Mouse (Mus musculus) CH12.LX (cell line): Measurements from ENCODE around the gene BC004004. TPM values are rescaled to one million over a fixed set of nuclear protein-coding genes. Genes with fewer than 3 reads are reported as not detected.

ENCODE experiments used
- DNase-seq: peaks from one replicate; pipeline ENCODE4 v3.0.0-alpha.2; 2013; ENCODE audit errors: extremely low read depth
- H3K27ac ChIP-seq: 2 replicates; pipeline ENCODE4 v1.5.1; 2012; ENCODE audit warnings: low read depth, mild to moderate bottlenecking, control low read depth, moderate library complexity; ENCODE audit not compliant: insufficient read depth
- H3K27me3 ChIP-seq: replicated peaks from 2 replicates; pipeline ENCODE3; 2012; ENCODE audit warnings: inconsistent platforms
- H3K36me3 ChIP-seq, 2 experiments: replicated peaks in 1 of 2; 2 replicates each; pipeline versions ENCODE3 to v1.6.1; 2012; ENCODE audit warnings: inconsistent platforms in 1 of 2, low read length in 1 of 2, mild to moderate bottlenecking in 1 of 2, mixed read lengths in 1 of 2, moderate library complexity in 1 of 2; ENCODE audit not compliant: control insufficient read depth in 1 of 2, insufficient read depth in 1 of 2
- H3K4me1 ChIP-seq, 2 experiments: 2 replicates each; pipeline ENCODE4 v1.6.1; 2012; ENCODE audit warnings: inconsistent platforms in 1 of 2, moderate library complexity in 1 of 2; ENCODE audit not compliant: insufficient read depth in 2 of 2, control insufficient read depth in 1 of 2
- H3K4me2 ChIP-seq: 2 replicates; pipeline ENCODE4 v1.6.1; 2012; ENCODE audit warnings: low read depth, mild to moderate bottlenecking, control low read depth; ENCODE audit not compliant: poor library complexity, insufficient read depth, severe bottlenecking
- H3K4me3 ChIP-seq, 3 experiments: fragments of 150-350 bp in 1 of 3; sonication (generic) in 1 of 3; replicated peaks in 1 of 3; 2 replicates each; pipeline versions ENCODE3 to v1.5.1; 2011 to 2012; ENCODE audit warnings: low read depth in 2 of 3, low read length in 2 of 3, mild to moderate bottlenecking in 2 of 3, moderate library complexity in 2 of 3, control low read depth in 1 of 3, improper control_type of control experiment in 1 of 3, inconsistent platforms in 1 of 3, mixed read lengths in 1 of 3; ENCODE audit not compliant: poor library complexity in 1 of 3
- H3K79me2 ChIP-seq: replicated peaks from 2 replicates; pipeline ENCODE4 v1.6.1; 2012; ENCODE audit warnings: mild to moderate bottlenecking, moderate library complexity; ENCODE audit not compliant: control insufficient read depth, poor library complexity, insufficient read depth, severe bottlenecking; ENCODE audit errors: extremely low read depth
- H3K9ac ChIP-seq: 2 replicates; pipeline ENCODE4 v1.6.1; 2012; ENCODE audit warnings: low read depth, mild to moderate bottlenecking, control low read depth, moderate library complexity; ENCODE audit not compliant: insufficient read depth
- H3K9me3 ChIP-seq: replicated peaks from 2 replicates; pipeline ENCODE3; 2012; ENCODE audit warnings: low read length, inconsistent platforms, mixed read lengths
- CHD1 ChIP-seq: IDR thresholded peaks from 2 replicates; pipeline ENCODE4 v1.6.1; 2012; ENCODE audit warnings: low read depth, low read length, improper control_type of control experiment, inconsistent platforms
- CTCF ChIP-seq, 2 experiments: IDR thresholded peaks in 1 of 2; conservative IDR thresholded peaks in 1 of 2; 2 replicates each; pipeline ENCODE4 v1.5.1; 2011 to 2012; ENCODE audit warnings: low read depth in 2 of 2, low read length in 2 of 2, improper control_type of control experiment in 1 of 2, inconsistent platforms in 1 of 2, mild to moderate bottlenecking in 1 of 2, moderate library complexity in 1 of 2
- ELF1 ChIP-seq: IDR thresholded peaks from 2 replicates; pipeline ENCODE4 v1.6.1; 2014; ENCODE audit warnings: low read depth, mild to moderate bottlenecking, inconsistent platforms, low read length, improper control_type of control experiment
- ETS1 ChIP-seq: conservative IDR thresholded peaks from 2 replicates; pipeline ENCODE4 v1.6.1; 2012; ENCODE audit warnings: low read depth, mild to moderate bottlenecking, inconsistent platforms, low read length, improper control_type of control experiment, moderate library complexity
- IRF4 ChIP-seq: IDR thresholded peaks from 2 replicates; pipeline ENCODE4 v1.6.1; 2014; ENCODE audit warnings: low read depth, mild to moderate bottlenecking, inconsistent platforms, low read length, improper control_type of control experiment
- JUND ChIP-seq: conservative IDR thresholded peaks from 2 replicates; pipeline ENCODE4 v1.6.1; 2011; ENCODE audit warnings: low read depth, low read length, improper control_type of control experiment
- MAX ChIP-seq: IDR thresholded peaks from 2 replicates; pipeline ENCODE4 v1.6.1; 2011; ENCODE audit warnings: low read length, improper control_type of control experiment
- MAZ ChIP-seq: IDR thresholded peaks from 2 replicates; pipeline ENCODE4 v1.6.1; 2012; ENCODE audit warnings: low read depth, mild to moderate bottlenecking, inconsistent platforms, low read length, improper control_type of control experiment, moderate library complexity
- MXI1 ChIP-seq: IDR thresholded peaks from 2 replicates; pipeline ENCODE4 v1.6.1; 2011; ENCODE audit warnings: mild to moderate bottlenecking, low read depth, low read length, improper control_type of control experiment
- MYC ChIP-seq: IDR thresholded peaks from 2 replicates; pipeline ENCODE4 v1.6.1; 2011; ENCODE audit warnings: low read depth, mild to moderate bottlenecking, improper control_type of control experiment, low read length
- PAX5 ChIP-seq: IDR thresholded peaks from 2 replicates; pipeline ENCODE4 v1.6.1; 2012; ENCODE audit warnings: low read length, inconsistent platforms, mixed read lengths
- POLR2AphosphoS2 ChIP-seq: IDR thresholded peaks from 2 replicates; pipeline ENCODE4 v1.6.1; 2011; ENCODE audit warnings: low read depth, low read length, improper control_type of control experiment
- RCOR1 ChIP-seq: conservative IDR thresholded peaks from 2 replicates; pipeline ENCODE4 v1.6.1; 2012; ENCODE audit warnings: low read depth, mild to moderate bottlenecking, inconsistent platforms, low read length, improper control_type of control experiment
- SMC3 ChIP-seq: IDR thresholded peaks from 2 replicates; pipeline ENCODE4 v1.6.1; 2011; ENCODE audit warnings: low read depth, low read length, improper control_type of control experiment
- TBP ChIP-seq: conservative IDR thresholded peaks from 2 replicates; pipeline ENCODE4 v1.6.1; 2011; ENCODE audit warnings: low read depth, low read length, improper control_type of control experiment
- TCF12 ChIP-seq: IDR thresholded peaks from 2 replicates; pipeline ENCODE4 v1.6.1; 2014; ENCODE audit warnings: low read depth, mild to moderate bottlenecking, inconsistent platforms, low read length, improper control_type of control experiment
- USF1 ChIP-seq: IDR thresholded peaks from 2 replicates; pipeline ENCODE4 v1.6.1; 2014; ENCODE audit warnings: low read depth, mild to moderate bottlenecking, inconsistent platforms, low read length, improper control_type of control experiment
- USF2 ChIP-seq: conservative IDR thresholded peaks from 2 replicates; pipeline ENCODE4 v1.6.1; 2011; ENCODE audit warnings: low read depth, low read length, improper control_type of control experiment
- ZKSCAN1 ChIP-seq: IDR thresholded peaks from 2 replicates; pipeline ENCODE4 v1.6.1; 2012; ENCODE audit warnings: low read depth, inconsistent platforms, low read length, improper control_type of control experiment, borderline replicate concordance
- dilution Hi-C: fragments of 300-500 bp; cut with MboI; formaldehyde crosslinking; loops from 2 replicates; pipeline ENCODE4 v1.14.3; 2020; ENCODE audit warnings: low sequenced_read_pairs; ENCODE audit not compliant: extremely low pct_unique_long_range_greater_than_20kb, extremely low pct_ligation_motif_present
- in situ Hi-C: fragments of 300-500 bp; cut with MboI; formaldehyde crosslinking; loops from 3 replicates; pipeline ENCODE4 v1.14.3; 2019; ENCODE audit warnings: low sequenced_read_pairs, low pct_ligation_motif_present, low pct_unique_long_range_greater_than_20kb, mixed read lengths
- polyA plus RNA-seq: library from polyadenylated mRNA; unstranded; fragments of >175 nt; gene quantifications from 2 replicates; pipeline ENCODE4 v1.2.1, GENCODE M21; 2012; ENCODE audit warnings: low read depth; ENCODE audit not compliant: insufficient read length
- total RNA-seq, 2 experiments: library from RNA; depleted of rRNA; stranded (reverse); fragments of 300-350 nt in 1 of 2; fragments of >200 nt in 1 of 2; gene quantifications; 2 replicates each; pipeline ENCODE4 v1.2.3; 2012 to 2014

The BC004004 gene
- total and polyA plus RNA-seq, 3 experiments = 67.9 to 89.1 (median 75.1) TPM

- no peak overlapping the region for H3K4me3 ChIP-seq
- no peaks in the 10 kb centered on the region for H3K36me3 ChIP-seq
- no peak overlapping the region for H3K9ac ChIP-seq
- no peaks in the 10 kb centered on the region for H3K79me2 ChIP-seq
- no peak overlapping the region for H3K27ac ChIP-seq
- no peak overlapping the region for H3K4me2 ChIP-seq
- H3K27me3 ChIP-seq = peaks cover 7% of the 10 kb centered on the region
- TF ChIP-seq MXI1 (no peak), MYC (no peak), TCF12 (no peak), CTCF (conservative IDR thresholded peaks at IDR 0.05 in 1 of 2, IDR thresholded peaks at IDR 0.05 in 1 of 2; ENCODE audit: low read depth in 2 of 2, low read length in 2 of 2) (no peak), PAX5 (no peak), TBP (no peak), JUND (no peak), USF2 (no peak), IRF4 (no peak), RCOR1 (no peak)
- H3K9me3 ChIP-seq = no peaks in the 10 kb centered on the region
- in situ Hi-C loops = no loop called here
- no peak for DNase-seq
- peaks cover 3 to 21% of the 10 kb centered on the region in 2 experiments; a peak in 2 of 4 replicates for H3K4me1 ChIP-seq
- dilution Hi-C loops = no loop called here
Observed at GRCm38 (mm10) chr17:29220631-29221030, 48.0 kb upstream of the BC004004 start.

GRCm38 (mm10) chr17:29231109-29231508 is 37.5 kb upstream of the BC004004 start:
- no peak for TF ChIP-seq CHD1
- no peak for TF ChIP-seq SMC3
- no peak for TF ChIP-seq IRF4
- TF ChIP-seq POLR2AphosphoS2 = no peak
- TF ChIP-seq ZKSCAN1 = no peak
- TF ChIP-seq ELF1 = no peak
- TF ChIP-seq ETS1 = no peak
- no peak for TF ChIP-seq USF1
- TF ChIP-seq MYC = no peak
- no peak for TF ChIP-seq MAZ
- no peak for TF ChIP-seq RCOR1
- no peak for TF ChIP-seq MAX
- Histone ChIP-seq H3K27me3 (peaks cover 15% of the 10 kb centered on the region), H3K4me3 (no peak overlapping the region), H3K79me2 (no peaks in the 10 kb centered on the region), H3K27ac (no peak overlapping the region), H3K4me2 (no peak overlapping the region), H3K9ac (no peak overlapping the region), H3K36me3 (no peaks in the 10 kb centered on the region), H3K9me3 (no peaks in the 10 kb centered on the region), H3K4me1 (peaks cover 0 to 3% of the 10 kb centered on the region in 2 experiments; a peak in 1 of 4 replicates)
- no peak for DNase-seq
- dilution Hi-C loops (no loop called here), in situ Hi-C loops (no loop called here)
